Mouse (Mus musculus): ENCODE measurements around the gene Dtx2. TPM values are rescaled to one million over a fixed set of nuclear protein-coding genes. Genes with fewer than 3 reads are reported as not detected.

Gene Dtx2
- 1 to 10 TPM; 8.5 to 8.7 TPM for total RNA-seq (2021)

DNA sequence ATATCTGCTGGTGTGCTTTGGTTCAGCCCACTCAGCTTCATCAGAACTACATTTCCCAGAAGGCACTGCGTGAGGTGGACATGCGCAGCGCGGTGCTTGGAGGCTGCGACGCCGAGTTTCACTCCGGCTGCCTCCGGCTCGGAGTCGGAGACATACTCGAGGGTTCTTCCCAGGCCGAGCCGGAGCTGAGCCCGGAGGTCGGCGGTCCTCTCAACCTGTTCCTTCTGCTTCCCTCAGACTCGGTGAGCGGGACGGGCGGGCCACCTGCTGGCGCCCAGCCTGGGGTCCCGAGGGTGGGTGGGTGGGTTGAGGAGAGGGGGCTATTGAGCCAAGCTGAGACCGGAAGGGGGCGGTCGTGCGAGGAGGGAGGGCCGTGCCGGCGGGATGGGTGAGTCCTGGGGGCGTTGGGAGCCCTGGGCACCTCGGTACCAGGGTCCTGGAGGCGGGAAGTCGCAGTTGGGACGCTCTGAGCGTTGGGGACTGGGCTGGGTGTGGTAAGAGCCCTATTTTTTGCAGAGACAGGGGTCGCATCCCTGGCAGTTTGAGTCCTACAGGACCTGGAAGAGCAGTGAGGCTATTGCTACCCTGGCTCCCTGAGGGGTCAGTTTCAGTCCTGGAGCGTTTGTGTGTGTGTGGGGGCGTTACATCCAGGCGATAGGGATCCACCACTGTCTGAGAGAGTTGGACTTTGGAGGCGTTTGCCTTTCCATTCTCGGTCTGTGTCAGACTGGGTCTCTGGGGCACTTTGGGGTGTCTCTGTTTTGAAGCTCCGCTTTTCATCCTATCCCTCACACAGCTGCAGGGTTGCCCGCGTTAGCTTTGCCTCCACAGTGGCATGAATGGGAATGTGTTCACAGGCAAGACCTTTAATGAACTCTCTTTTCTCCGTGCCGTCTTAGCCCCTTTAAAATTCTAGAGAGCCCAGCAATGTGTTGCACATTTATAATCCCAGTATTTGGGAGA lies at the start of gene Dtx2:
Gene Dtx2, plus strand, starts transcription at position 76 of the 963 bp plus-strand sequence.
- intact Hi-C loops (cut with DNase I) = no loop called here
- DNase-seq (ENCODE audit: low spot score in 2 of 2) = peak; percentile 90 to 94

DNA sequence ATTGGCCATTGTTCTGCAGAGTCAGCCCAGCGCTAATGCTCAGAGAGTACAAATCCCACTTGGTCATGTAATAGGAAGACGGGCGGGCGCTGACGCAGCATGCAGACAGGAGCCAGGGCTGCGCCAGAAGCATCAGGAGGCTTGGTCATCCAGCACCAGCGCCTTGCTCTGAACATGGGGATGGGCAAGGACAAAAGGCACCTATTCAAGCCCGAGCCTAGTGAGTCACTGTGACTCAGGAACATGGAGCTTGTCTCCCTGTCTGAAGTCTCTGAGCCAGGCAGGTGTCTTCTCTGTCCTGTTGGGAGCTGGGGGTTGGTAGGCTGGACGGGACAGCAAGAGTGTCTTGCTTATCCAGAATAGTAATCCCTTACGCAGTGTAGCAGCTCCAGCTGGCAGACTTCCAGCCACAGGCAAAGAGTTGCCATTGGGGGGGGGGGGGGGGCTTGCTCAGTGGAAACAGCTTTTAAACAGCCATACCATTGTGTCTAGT lies 48.6 kb upstream of the Dtx2 start:
- intact Hi-C loops (cut with DNase I) = no loop called here
- no peak for DNase-seq (ENCODE audit: low spot score in 2 of 2)

DNA sequence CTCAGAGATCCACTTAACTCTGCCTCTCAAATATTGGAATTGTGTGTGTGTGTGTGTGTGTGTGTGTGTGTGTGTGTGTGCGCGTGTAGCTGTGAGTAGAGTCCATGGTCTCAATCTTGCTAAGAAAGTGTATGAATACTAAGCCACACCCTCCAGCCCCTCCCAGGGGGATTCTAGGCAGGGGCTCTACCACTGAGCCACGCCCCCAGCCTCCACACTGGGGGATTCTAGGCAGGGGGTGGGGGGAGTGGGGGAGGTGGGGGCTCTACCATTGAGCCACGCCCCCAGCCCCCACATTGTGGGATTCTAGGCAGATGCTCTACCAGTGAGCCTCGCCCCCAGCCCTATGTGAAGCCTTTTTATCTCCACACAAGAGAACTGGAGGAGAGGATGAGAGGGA lies 48.0 kb upstream of the Dtx2 start:
- intact Hi-C loops (cut with DNase I) = no loop called here
- no peak for DNase-seq (ENCODE audit: low spot score in 2 of 2)

- intact Hi-C loops (cut with DNase I) = no loop called here
- peak in 1 of 2 experiments; percentile 62 for DNase-seq (ENCODE audit: low spot score in 2 of 2)
Observed at GRCm38 (mm10) chr5:135950710-135951412, 43.7 kb upstream of the Dtx2 start.

GRCm38 (mm10) chr5:135951660-135952059 lies 42.9 kb upstream of the Dtx2 start:
- no peak for DNase-seq (ENCODE audit: low spot score in 2 of 2)
- intact Hi-C loops (cut with DNase I) = no loop called here

DNA sequence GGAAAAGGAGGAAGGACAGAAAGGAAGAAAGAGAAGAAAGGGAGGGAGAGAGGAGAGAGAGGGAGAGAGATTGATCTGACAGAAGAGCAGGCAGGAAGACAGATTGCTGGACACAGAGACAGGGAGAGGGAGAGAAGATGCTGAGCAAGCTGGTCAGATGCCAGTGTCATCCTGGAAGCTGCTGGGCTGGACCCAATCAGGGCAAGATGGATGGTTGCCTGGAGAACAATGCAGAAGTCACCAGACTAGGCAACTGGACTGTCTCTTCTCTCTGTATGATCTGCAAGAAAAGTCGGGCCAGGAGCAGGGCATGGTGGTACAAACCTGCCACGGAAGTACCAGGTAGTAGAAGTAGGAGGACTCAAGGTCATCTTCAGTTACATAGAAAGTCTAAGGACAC lies 41.8 kb upstream of the Dtx2 start:
- DNase-seq (ENCODE audit: low spot score in 2 of 2) = no peak
- intact Hi-C loops (cut with DNase I) = no loop called here

- intact Hi-C loops (cut with DNase I) = loop anchor here (1.0 to 2.0 kb wide), 2 partner anchors 22 to 52 kb away; partner anchors contain the start of gene Ywhag
- DNase-seq (ENCODE audit: low spot score in 2 of 2) = no peak
Observed at GRCm38 (mm10) chr5:135956300-135957206, 38.0 kb upstream of the Dtx2 start.

GRCm38 (mm10) chr5:135957207-135957974 lies 37.2 kb upstream of the Dtx2 start:
- peak; percentile 88 to 98 for DNase-seq (ENCODE audit: low spot score in 2 of 2)
- intact Hi-C loops (cut with DNase I) = loop anchor here (1.0 to 2.0 kb wide), 2 partner anchors 23 to 53 kb away; partner anchors contain the start of gene Ywhag

DNA sequence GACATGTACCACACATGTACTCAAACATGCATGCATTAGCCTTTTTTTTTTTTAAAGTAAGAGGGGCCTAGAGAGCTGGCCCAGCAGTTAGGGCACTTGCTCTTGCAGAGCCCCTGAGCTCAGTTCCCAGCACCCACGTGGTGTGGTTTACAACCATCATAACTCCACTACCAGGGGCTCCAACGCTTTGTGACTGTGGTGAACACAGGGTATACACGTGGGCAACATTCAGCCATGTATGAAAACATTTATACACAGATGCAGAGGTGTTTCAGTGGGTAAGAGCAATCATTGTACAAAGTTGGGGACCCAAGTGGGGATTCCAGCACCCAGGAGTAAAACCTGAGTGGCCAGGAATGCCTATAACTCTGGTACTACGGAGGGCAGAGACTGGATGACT lies 36.2 kb upstream of the Dtx2 start:
- intact Hi-C loops (cut with DNase I) = no loop called here
- no peak for DNase-seq (ENCODE audit: low spot score in 2 of 2)

DNA sequence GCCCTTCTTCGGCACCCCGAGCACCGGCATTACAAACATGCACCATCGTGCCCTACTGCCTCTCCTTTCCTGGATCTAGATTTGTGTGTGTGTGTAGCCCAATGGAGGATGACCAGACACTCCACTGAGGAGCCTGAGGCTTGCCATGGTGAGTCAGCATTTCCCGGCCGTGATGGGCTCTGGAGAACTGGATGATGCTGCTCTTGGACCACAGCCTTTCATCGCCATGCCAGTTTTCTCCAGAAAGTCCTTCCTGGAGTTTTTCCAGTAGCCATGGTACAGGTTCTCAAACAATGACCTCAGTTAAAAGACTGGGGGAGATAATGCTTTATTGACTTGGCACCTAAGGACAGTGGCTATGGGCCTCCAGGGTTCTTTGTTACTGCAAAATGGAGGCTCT lies 34.7 kb upstream of the Dtx2 start:
- intact Hi-C loops (cut with DNase I) = no loop called here
- DNase-seq (ENCODE audit: low spot score in 2 of 2) = no peak

GRCm38 (mm10) chr5:135960909-135961635 lies 33.5 kb upstream of the Dtx2 start:
- DNase-seq (ENCODE audit: low spot score in 2 of 2) = no peak
- intact Hi-C loops (cut with DNase I) = no loop called here

GRCm38 (mm10) chr5:135962125-135962491 lies 32.5 kb upstream of the Dtx2 start:
- intact Hi-C loops (cut with DNase I) = loop anchor here (1.0 kb wide), 1 partner anchor 28 kb away; the partner anchor contains the start of gene Ywhag
- DNase-seq (ENCODE audit: low spot score in 2 of 2) = no peak

GRCm38 (mm10) chr5:135962492-135963279 lies 31.9 kb upstream of the Dtx2 start:
- intact Hi-C loops (cut with DNase I) = loop anchor here (1.0 kb wide), 1 partner anchor 28 kb away; the partner anchor contains the start of gene Ywhag
- peak; percentile 96 to 99 for DNase-seq (ENCODE audit: low spot score in 2 of 2)

GRCm38 (mm10) chr5:135963280-135963627 lies 31.3 kb upstream of the Dtx2 start:
- peak in 1 of 2 experiments; percentile 20 for DNase-seq (ENCODE audit: low spot score in 2 of 2)
- intact Hi-C loops (cut with DNase I) = no loop called here

DNA sequence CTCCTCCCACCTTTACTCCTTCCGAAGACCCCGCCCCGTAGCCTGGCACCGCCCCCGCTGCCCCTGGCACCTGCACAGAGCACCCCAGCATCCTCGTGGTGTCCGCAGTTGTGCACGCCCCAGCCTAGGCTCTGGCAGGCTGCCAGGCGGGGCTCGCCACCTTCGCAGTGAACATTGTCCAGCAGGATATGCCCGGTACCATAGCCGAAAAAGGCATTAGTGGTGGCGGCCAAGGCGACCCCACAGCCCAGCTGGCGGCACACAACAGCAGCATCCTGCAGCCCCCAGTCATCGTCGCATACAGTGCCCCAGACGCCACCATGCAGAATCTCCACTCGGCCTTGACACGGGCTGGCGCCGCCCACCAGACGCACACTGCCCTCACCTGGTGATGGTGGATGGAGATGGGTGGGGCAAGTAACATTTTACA lies 29.1 kb upstream of the Dtx2 start:
- intact Hi-C loops (cut with DNase I) = no loop called here
- DNase-seq (ENCODE audit: low spot score in 2 of 2) = no peak

GRCm38 (mm10) chr5:135966866-135967265 lies 27.7 kb upstream of the Dtx2 start:
- DNase-seq (ENCODE audit: low spot score in 2 of 2) = no peak
- intact Hi-C loops (cut with DNase I) = no loop called here

DNA sequence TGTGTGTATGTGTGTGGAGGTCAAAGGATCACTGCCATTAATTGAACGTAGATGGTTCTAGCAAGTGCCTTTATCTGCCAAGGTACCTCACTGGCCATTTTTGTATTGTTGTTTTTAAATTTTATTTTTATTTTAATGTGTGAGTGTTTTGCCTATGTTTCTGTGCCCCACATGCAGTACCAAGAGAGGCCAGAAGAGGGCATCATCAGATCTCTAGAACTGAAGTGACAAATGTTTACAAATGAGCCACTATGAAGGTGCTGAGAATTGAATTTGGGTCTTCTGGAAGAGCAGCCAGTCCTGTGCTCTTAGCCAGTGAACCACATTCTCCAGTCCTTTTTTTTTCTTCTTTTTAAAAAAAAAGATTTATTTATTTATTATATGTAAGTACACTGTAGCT lies 25.8 kb upstream of the Dtx2 start:
- DNase-seq (ENCODE audit: low spot score in 2 of 2) = peak in 1 of 2 experiments; percentile 33
- intact Hi-C loops (cut with DNase I) = no loop called here
